Mouse (Mus musculus): ENCODE results near the gene Hhipl1. TPM values are rescaled to one million over a fixed set of nuclear protein-coding genes. Genes with fewer than 3 reads are reported as not detected.

Hhipl1 gene
- polyA plus RNA-seq, 2 experiments = 0.58 to 2.7 TPM

GRCm38 (mm10) chr12:108292957-108293356 is 13.1 kb upstream of the Hhipl1 start:
- TF ChIP-seq POLR2A (IDR thresholded peaks at IDR 0.05; ENCODE audit: borderline replicate concordance, extremely low read depth, insufficient read depth, insufficient read length) = no peak
- no peak overlapping the region for H3K9ac ChIP-seq (ENCODE audit: low read depth, low read length, severe bottlenecking)
- ATAC-seq (ENCODE audit: low FRiP score, low read depth) (no peak), DNase-seq (ENCODE audit: low spot score) (peak; percentile 87)
- H3K36me3 ChIP-seq (ENCODE audit: control insufficient read depth, insufficient read depth, low read length) = no peaks in the 10 kb centered on the region
- no peaks in the 10 kb centered on the region for H3K4me1 ChIP-seq (ENCODE audit: control insufficient read depth, insufficient read depth, low read length)
- peak overlapping the region; percentile 40 for H3K4me2 ChIP-seq (replicated peaks; ENCODE audit: low read depth, low read length, severe bottlenecking)
- 4% methylated on average over 8 of the region's 8 CpGs for WGBS
- H3K9me3 ChIP-seq (ENCODE audit: control insufficient read depth, low read length) = no peaks in the 10 kb centered on the region
- H3K4me3 ChIP-seq (replicated peaks; ENCODE audit: low read length) = no peak overlapping the region
- no peak overlapping the region for H3K27ac ChIP-seq (replicated peaks; ENCODE audit: low read depth, low read length)
- H3K27me3 ChIP-seq (ENCODE audit: control insufficient read depth, insufficient read depth, low read length) = no peaks in the 10 kb centered on the region

- Histone ChIP-seq H3K27me3 (ENCODE audit: control insufficient read depth, insufficient read depth, low read length) (no peaks in the 10 kb centered on the region), H3K36me3 (ENCODE audit: control insufficient read depth, insufficient read depth, low read length) (no peaks in the 10 kb centered on the region), H3K9me3 (ENCODE audit: control insufficient read depth, low read length) (no peaks in the 10 kb centered on the region), H3K27ac (replicated peaks; ENCODE audit: low read depth, low read length) (no peak overlapping the region), H3K4me3 (replicated peaks; ENCODE audit: low read length) (no peak overlapping the region), H3K4me1 (ENCODE audit: control insufficient read depth, insufficient read depth, low read length) (no peaks in the 10 kb centered on the region), H3K9ac (ENCODE audit: low read depth, low read length, severe bottlenecking) (no peak overlapping the region), H3K4me2 (replicated peaks; ENCODE audit: low read depth, low read length, severe bottlenecking) (no peak overlapping the region)
- ATAC-seq (ENCODE audit: low FRiP score, low read depth) (no peak), DNase-seq (ENCODE audit: low spot score) (no peak)
- no peak for TF ChIP-seq POLR2A (IDR thresholded peaks at IDR 0.05; ENCODE audit: borderline replicate concordance, extremely low read depth, insufficient read depth, insufficient read length)
- WGBS = 79% methylated on average over 3 of the region's 3 CpGs
Observed at GRCm38 (mm10) chr12:108294620-108295019, 11.4 kb upstream of the Hhipl1 start.

GRCm38 (mm10) chr12:108297033-108297432 is 9.0 kb upstream of the Hhipl1 start:
- no peak overlapping the region for H3K27ac ChIP-seq (replicated peaks; ENCODE audit: low read depth, low read length)
- DNase-seq (ENCODE audit: low spot score) (no peak), ATAC-seq (ENCODE audit: low FRiP score, low read depth) (no peak)
- no peaks in the 10 kb centered on the region for H3K4me1 ChIP-seq (ENCODE audit: control insufficient read depth, insufficient read depth, low read length)
- H3K9ac ChIP-seq (ENCODE audit: low read depth, low read length, severe bottlenecking) = no peak overlapping the region
- H3K4me3 ChIP-seq (replicated peaks; ENCODE audit: low read length) = no peak overlapping the region
- H3K4me2 ChIP-seq (replicated peaks; ENCODE audit: low read depth, low read length, severe bottlenecking) = no peak overlapping the region
- WGBS = 81% methylated on average over 6 of the region's 6 CpGs
- H3K9me3 ChIP-seq (ENCODE audit: control insufficient read depth, low read length) = no peaks in the 10 kb centered on the region
- no peak for TF ChIP-seq POLR2A (IDR thresholded peaks at IDR 0.05; ENCODE audit: borderline replicate concordance, extremely low read depth, insufficient read depth, insufficient read length)
- H3K27me3 ChIP-seq (ENCODE audit: control insufficient read depth, insufficient read depth, low read length) = no peaks in the 10 kb centered on the region
- H3K36me3 ChIP-seq (ENCODE audit: control insufficient read depth, insufficient read depth, low read length) = no peaks in the 10 kb centered on the region

GRCm38 (mm10) chr12:108301006-108301405 is 5.1 kb upstream of the Hhipl1 start:
- Histone ChIP-seq H3K27ac (replicated peaks; ENCODE audit: low read depth, low read length) (0 out of 2 replicates have a peak overlapping the region, but pooled peaks have one; percentile 26), H3K9ac (ENCODE audit: low read depth, low read length, severe bottlenecking) (no peak overlapping the region), H3K36me3 (ENCODE audit: control insufficient read depth, insufficient read depth, low read length) (no peaks in the 10 kb centered on the region), H3K4me2 (replicated peaks; ENCODE audit: low read depth, low read length, severe bottlenecking) (no peak overlapping the region), H3K27me3 (ENCODE audit: control insufficient read depth, insufficient read depth, low read length) (peaks cover 2% of the 10 kb centered on the region; the same call in 1 of the 2 replicates), H3K4me1 (ENCODE audit: control insufficient read depth, insufficient read depth, low read length) (peaks cover 4% of the 10 kb centered on the region; the same call in 1 of the 2 replicates), H3K9me3 (ENCODE audit: control insufficient read depth, low read length) (no peaks in the 10 kb centered on the region), H3K4me3 (replicated peaks; ENCODE audit: low read length) (no peak overlapping the region)
- no peak for TF ChIP-seq POLR2A (IDR thresholded peaks at IDR 0.05; ENCODE audit: borderline replicate concordance, extremely low read depth, insufficient read depth, insufficient read length)
- ATAC-seq (ENCODE audit: low FRiP score, low read depth) (peak; percentile 38), DNase-seq (ENCODE audit: low spot score) (peak; percentile 40)
- 45% methylated on average over 6 of the region's 6 CpGs for WGBS

GRCm38 (mm10) chr12:108303778-108304365 is 2.2 kb upstream of the Hhipl1 start:
- peaks cover 5% of the 10 kb centered on the region; the same call in 1 of the 2 replicates for H3K27me3 ChIP-seq (ENCODE audit: control insufficient read depth, insufficient read depth, low read length)
- no peak overlapping the region for H3K27ac ChIP-seq (replicated peaks; ENCODE audit: low read depth, low read length)
- no peak overlapping the region for H3K9ac ChIP-seq (ENCODE audit: low read depth, low read length, severe bottlenecking)
- 49% methylated on average over 6 of the region's 6 CpGs for WGBS
- H3K4me2 ChIP-seq (replicated peaks; ENCODE audit: low read depth, low read length, severe bottlenecking) = no peak overlapping the region
- DNase-seq (ENCODE audit: low spot score) (no peak), ATAC-seq (ENCODE audit: low FRiP score, low read depth) (no peak)
- H3K36me3 ChIP-seq (ENCODE audit: control insufficient read depth, insufficient read depth, low read length) = no peaks in the 10 kb centered on the region
- no peaks in the 10 kb centered on the region for H3K9me3 ChIP-seq (ENCODE audit: control insufficient read depth, low read length)
- H3K4me1 ChIP-seq (ENCODE audit: control insufficient read depth, insufficient read depth, low read length) = peaks cover 12% of the 10 kb centered on the region; the same call in 1 of the 2 replicates
- H3K4me3 ChIP-seq (replicated peaks; ENCODE audit: low read length) = no peak overlapping the region
- no peak for TF ChIP-seq POLR2A (IDR thresholded peaks at IDR 0.05; ENCODE audit: borderline replicate concordance, extremely low read depth, insufficient read depth, insufficient read length)
